Mouse (Mus musculus): ENCODE results near the gene Pwwp2b.

- TF ChIP-seq POLR2A (IDR thresholded peaks at IDR 0.05; ENCODE audit: control insufficient read depth, low read depth, low read length) = no peak
- TF ChIP-seq CTCF (IDR thresholded peaks at IDR 0.05; ENCODE audit: control insufficient read depth, insufficient read depth, insufficient replicate concordance, low read depth, low read length) = no peak
These were observed 32.3 kb upstream of the Pwwp2b start for GRCm38 (mm10) chr7:139215946-139216345.
